Mouse (Mus musculus): ENCODE measurements around the gene Nuak2. TPM values are rescaled to one million over a fixed set of nuclear protein-coding genes. Genes with fewer than 3 reads are reported as not detected.

Nuak2 gene
- polyA plus RNA-seq, 1 experiment from 2014 or later: 11.9 TPM

GRCm38 (mm10) chr1:132375256-132375655 is 59.3 kb downstream of the Nuak2 start:
- Histone ChIP-seq H3K9me3 (ENCODE audit: low read length) (no peaks in the 10 kb centered on the region), H3K4me2 (replicated peaks; ENCODE audit: low read depth, low read length) (no peak overlapping the region), H3K27me3 (replicated peaks; ENCODE audit: insufficient read depth, low read length) (no peaks in the 10 kb centered on the region), H3K36me3 (ENCODE audit: insufficient read depth, low read length) (no peaks in the 10 kb centered on the region), H3K4me1 (ENCODE audit: insufficient read depth, low read depth, low read length) (peaks cover 61% of the 10 kb centered on the region), H3K9ac (replicated peaks; ENCODE audit: low read depth) (no peak overlapping the region), H3K4me3 (ENCODE audit: low read depth, low read length) (no peak overlapping the region), H3K27ac (ENCODE audit: low read length) (peak overlapping the region; percentile 75)
- DNase-seq (ENCODE audit: low spot score) (no peak), ATAC-seq (no peak)
- no peak for TF ChIP-seq EP300 (IDR thresholded peaks at IDR 0.05)
- no peak for TF ChIP-seq CTCF (IDR thresholded peaks at IDR 0.05)
- 27% methylated on average over 4 of the region's 4 CpGs for WGBS

DNA sequence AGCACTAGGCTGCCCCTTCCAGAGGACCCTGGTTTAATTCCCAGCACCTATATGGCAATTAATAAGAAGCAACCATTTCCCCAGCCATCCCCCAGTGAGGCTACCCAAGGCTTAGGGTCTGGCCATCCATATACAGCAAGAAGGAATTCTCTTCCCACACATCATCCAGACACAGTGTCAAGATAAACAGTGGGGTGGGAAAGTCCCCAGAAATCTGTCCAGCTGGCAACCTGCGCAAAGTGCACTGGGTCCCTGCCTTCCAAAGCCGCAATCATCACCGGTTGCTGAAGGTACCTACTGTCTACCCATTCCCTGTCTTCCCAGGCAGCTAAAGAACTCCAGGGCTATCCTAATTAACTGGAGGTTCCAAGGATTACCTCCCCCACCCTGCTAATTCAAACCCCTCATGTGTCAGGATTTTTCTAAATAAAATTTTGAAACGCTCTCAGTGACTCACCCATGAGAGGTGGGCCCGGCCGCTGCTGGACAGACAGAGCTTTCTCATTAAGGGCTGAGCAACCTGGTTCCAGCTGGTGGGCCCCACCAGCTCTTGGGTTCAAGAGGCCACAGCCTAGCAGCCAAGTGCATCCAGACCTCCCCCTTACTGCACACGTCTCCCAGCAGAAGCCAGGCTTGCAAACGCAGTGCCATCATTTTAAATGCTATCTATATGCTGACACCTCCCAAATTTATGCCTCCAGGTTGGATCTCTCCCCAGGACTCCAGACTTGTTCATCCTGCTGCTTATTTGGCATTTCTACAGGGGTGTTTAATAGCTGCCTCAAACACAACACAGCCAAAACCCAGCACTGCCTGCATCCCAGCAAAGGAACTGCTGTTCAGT is 60.5 kb downstream of the Nuak2 start:
- Histone ChIP-seq H3K4me1 (ENCODE audit: insufficient read depth, low read depth, low read length) (peaks cover 52% of the 10 kb centered on the region), H3K9ac (replicated peaks; ENCODE audit: low read depth) (no peak overlapping the region), H3K27me3 (replicated peaks; ENCODE audit: insufficient read depth, low read length) (no peaks in the 10 kb centered on the region), H3K4me2 (replicated peaks; ENCODE audit: low read depth, low read length) (no peak overlapping the region), H3K27ac (ENCODE audit: low read length) (0 out of 2 replicates have a peak overlapping the region, but pooled peaks have one; percentile 4), H3K4me3 (ENCODE audit: low read depth, low read length) (no peak overlapping the region), H3K9me3 (ENCODE audit: low read length) (no peaks in the 10 kb centered on the region), H3K36me3 (ENCODE audit: insufficient read depth, low read length) (0 out of 2 replicates have a peak, but pooled peaks cover 5% of the 10 kb centered on the region)
- DNase-seq (ENCODE audit: low spot score) (peak; percentile 41), ATAC-seq (peak; percentile 17; the same call in 1 of the 2 replicates)
- 55% methylated on average over 8 of the region's 8 CpGs for WGBS
- TF ChIP-seq EP300 (IDR thresholded peaks at IDR 0.05): no peak
- TF ChIP-seq CTCF (IDR thresholded peaks at IDR 0.05): no peak

GRCm38 (mm10) chr1:132377055-132377365 is 61.1 kb downstream of the Nuak2 start:
- Histone ChIP-seq H3K9me3 (ENCODE audit: low read length) (no peaks in the 10 kb centered on the region), H3K27me3 (replicated peaks; ENCODE audit: insufficient read depth, low read length) (no peaks in the 10 kb centered on the region), H3K4me1 (ENCODE audit: insufficient read depth, low read depth, low read length) (peaks cover 46% of the 10 kb centered on the region), H3K4me2 (replicated peaks; ENCODE audit: low read depth, low read length) (no peak overlapping the region), H3K9ac (replicated peaks; ENCODE audit: low read depth) (no peak overlapping the region), H3K27ac (ENCODE audit: low read length) (0 out of 2 replicates have a peak overlapping the region, but pooled peaks have one; percentile 4), H3K36me3 (ENCODE audit: insufficient read depth, low read length) (0 out of 2 replicates have a peak, but pooled peaks cover 6% of the 10 kb centered on the region), H3K4me3 (ENCODE audit: low read depth, low read length) (no peak overlapping the region)
- ATAC-seq (peak; percentile 46), DNase-seq (ENCODE audit: low spot score) (peak; percentile 65)
- WGBS: 38% methylated on average over 7 of the region's 7 CpGs
- TF ChIP-seq CTCF (IDR thresholded peaks at IDR 0.05): no peak
- peak; percentile 45; the same call in 1 of the 2 replicates for TF ChIP-seq EP300 (IDR thresholded peaks at IDR 0.05)

DNA sequence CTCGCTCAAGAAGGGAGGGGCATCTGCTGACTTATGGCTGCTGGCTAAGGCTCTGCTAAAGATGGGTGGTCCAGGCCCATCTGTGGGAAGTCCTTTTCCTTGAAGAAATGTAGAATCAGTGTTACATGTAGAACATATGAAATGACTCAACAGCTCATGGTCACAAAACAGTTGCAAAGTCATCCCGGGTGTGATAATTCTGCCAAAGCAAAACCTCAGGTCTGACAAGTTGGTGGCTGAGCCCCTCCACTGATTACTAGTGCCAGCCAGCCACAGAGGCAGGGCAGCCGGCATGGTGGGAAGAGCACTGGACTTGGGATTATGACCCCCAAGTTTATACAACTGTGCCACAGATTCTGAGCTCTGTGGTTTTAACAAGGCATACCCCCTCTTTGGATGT is 61.9 kb downstream of the Nuak2 start:
- Histone ChIP-seq H3K4me2 (replicated peaks; ENCODE audit: low read depth, low read length) (no peak overlapping the region), H3K27ac (ENCODE audit: low read length) (no peak overlapping the region), H3K4me1 (ENCODE audit: insufficient read depth, low read depth, low read length) (peaks cover 41% of the 10 kb centered on the region), H3K36me3 (ENCODE audit: insufficient read depth, low read length) (0 out of 2 replicates have a peak, but pooled peaks cover 6% of the 10 kb centered on the region), H3K27me3 (replicated peaks; ENCODE audit: insufficient read depth, low read length) (no peaks in the 10 kb centered on the region), H3K9me3 (ENCODE audit: low read length) (no peaks in the 10 kb centered on the region), H3K9ac (replicated peaks; ENCODE audit: low read depth) (no peak overlapping the region), H3K4me3 (ENCODE audit: low read depth, low read length) (no peak overlapping the region)
- ATAC-seq (no peak), DNase-seq (ENCODE audit: low spot score) (no peak)
- TF ChIP-seq CTCF (IDR thresholded peaks at IDR 0.05): no peak
- no peak for TF ChIP-seq EP300 (IDR thresholded peaks at IDR 0.05)
- WGBS: 79% methylated on average over 3 of the region's 3 CpGs

- no peak overlapping the region for H3K27ac ChIP-seq (ENCODE audit: low read length)
- ATAC-seq (no peak), DNase-seq (ENCODE audit: low spot score) (no peak)
- H3K9me3 ChIP-seq (ENCODE audit: low read length): no peaks in the 10 kb centered on the region
- peaks cover 17% of the 10 kb centered on the region; the same call in 1 of the 2 replicates for H3K4me1 ChIP-seq (ENCODE audit: insufficient read depth, low read depth, low read length)
- 79% methylated on average over 27 of the region's 27 CpGs for WGBS
- no peak overlapping the region for H3K4me3 ChIP-seq (ENCODE audit: low read depth, low read length)
- no peaks in the 10 kb centered on the region for H3K27me3 ChIP-seq (replicated peaks; ENCODE audit: insufficient read depth, low read length)
- TF ChIP-seq CTCF (IDR thresholded peaks at IDR 0.05) (no peak), EP300 (IDR thresholded peaks at IDR 0.05) (no peak)
- 0 out of 2 replicates have a peak, but pooled peaks cover 6% of the 10 kb centered on the region for H3K36me3 ChIP-seq (ENCODE audit: insufficient read depth, low read length)
- no peak overlapping the region for H3K4me2 ChIP-seq (replicated peaks; ENCODE audit: low read depth, low read length)
- H3K9ac ChIP-seq (replicated peaks; ENCODE audit: low read depth): no peak overlapping the region
These were observed 64.7 kb downstream of the Nuak2 start for GRCm38 (mm10) chr1:132380550-132381100.

GRCm38 (mm10) chr1:132381929-132382328 is 66.0 kb downstream of the Nuak2 start:
- H3K4me3 ChIP-seq (ENCODE audit: low read depth, low read length): no peak overlapping the region
- TF ChIP-seq EP300 (IDR thresholded peaks at IDR 0.05) (no peak), CTCF (IDR thresholded peaks at IDR 0.05) (0 out of 2 replicates have a peak, but pooled peaks have one; percentile 7)
- 51% methylated on average over 10 of the region's 10 CpGs for WGBS
- no peak overlapping the region for H3K27ac ChIP-seq (ENCODE audit: low read length)
- H3K4me2 ChIP-seq (replicated peaks; ENCODE audit: low read depth, low read length): no peak overlapping the region
- peaks cover 13% of the 10 kb centered on the region; the same call in 1 of the 2 replicates for H3K4me1 ChIP-seq (ENCODE audit: insufficient read depth, low read depth, low read length)
- H3K9me3 ChIP-seq (ENCODE audit: low read length): no peaks in the 10 kb centered on the region
- H3K36me3 ChIP-seq (ENCODE audit: insufficient read depth, low read length): 0 out of 2 replicates have a peak, but pooled peaks cover 6% of the 10 kb centered on the region
- no peak for DNase-seq (ENCODE audit: low spot score)
- no peak overlapping the region for H3K9ac ChIP-seq (replicated peaks; ENCODE audit: low read depth)
- no peak for ATAC-seq
- no peaks in the 10 kb centered on the region for H3K27me3 ChIP-seq (replicated peaks; ENCODE audit: insufficient read depth, low read length)

Other genes with a start within 250 kb of the Nuak2 start
- 7.5 and 8.4 TPM in 2 replicates for gene Mfsd4a, start 248.1 kb upstream of the Nuak2 start, polyA plus RNA-seq (2015; fragmentation: Nextera tagmentation; extraction: Ambion mirVana)
- 6.5 and 6.9 TPM in 2 replicates for gene Cdk18, start 176.4 kb upstream of the Nuak2 start, polyA plus RNA-seq (2015; fragmentation: Nextera tagmentation; extraction: Ambion mirVana)
- gene Lemd1, start 124.7 kb upstream of the Nuak2 start, polyA plus RNA-seq (2015; fragmentation: Nextera tagmentation; extraction: Ambion mirVana): 0.79 TPM in 1 of 2 replicates, not detected in the other
- gene AC124108.1, start 124.7 kb upstream of the Nuak2 start, polyA plus RNA-seq (2015; fragmentation: Nextera tagmentation; extraction: Ambion mirVana): not detected in 2 replicates
- not detected in 2 replicates for gene Gm10188, start 86.4 kb upstream of the Nuak2 start, polyA plus RNA-seq (2015; fragmentation: Nextera tagmentation; extraction: Ambion mirVana)
- 4.1 and 4.4 TPM in 2 replicates for gene Klhdc8a, start 17.5 kb upstream of the Nuak2 start, polyA plus RNA-seq (2015; fragmentation: Nextera tagmentation; extraction: Ambion mirVana)
- gene Tmcc2, start 75.2 kb downstream of the Nuak2 start, polyA plus RNA-seq (2015; fragmentation: Nextera tagmentation; extraction: Ambion mirVana): 28.8 and 37.2 TPM in 2 replicates
- 12.2 and 14.4 TPM in 2 replicates for gene Dstyk, start 101.4 kb downstream of the Nuak2 start, polyA plus RNA-seq (2015; fragmentation: Nextera tagmentation; extraction: Ambion mirVana)
- 16.5 and 18.6 TPM in 2 replicates for gene Rbbp5, start 161.2 kb downstream of the Nuak2 start, polyA plus RNA-seq (2015; fragmentation: Nextera tagmentation; extraction: Ambion mirVana)
- gene Tmem81, start 190.1 kb downstream of the Nuak2 start, polyA plus RNA-seq (2015; fragmentation: Nextera tagmentation; extraction: Ambion mirVana): 1.3 and 1.7 TPM in 2 replicates
- gene Cntn2, start 227.1 kb downstream of the Nuak2 start, polyA plus RNA-seq (2015; fragmentation: Nextera tagmentation; extraction: Ambion mirVana): 0.02 and 0.04 TPM in 2 replicates